Comparison of ENCODE assay signal across 20 mouse cellular contexts in the genomic region with DNA sequence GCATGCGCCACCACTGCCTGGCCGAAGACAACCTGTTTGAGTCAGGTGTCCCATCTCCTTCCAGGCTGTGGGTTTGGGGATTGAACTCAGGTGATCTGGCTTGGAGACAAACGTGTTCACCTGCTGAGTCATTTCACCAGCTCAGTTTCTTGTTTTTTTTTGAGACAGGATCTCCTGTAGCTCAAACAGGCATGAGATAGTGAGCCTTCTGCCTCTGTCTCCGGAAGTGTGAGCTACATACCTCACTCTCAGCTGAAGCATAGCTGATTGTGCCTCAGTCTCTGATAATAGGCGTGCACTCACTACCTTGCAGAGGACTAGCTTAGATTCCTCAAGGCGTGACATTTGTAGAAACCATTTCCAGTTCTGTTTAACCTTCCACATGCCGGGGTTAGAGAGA. TPM values are rescaled to one million over a fixed set of nuclear protein-coding genes. Genes with fewer than 3 reads are reported as not detected.
DNase-seq lines count a peak whose midpoint lies in the region; ATAC-seq and TF ChIP-seq lines count a peak whose summit lies in the region.
"Had no signal": no experiment of that assay in that cellular context is flagged by ENCODE, and none has a peak within 500 bp of the region (broad histone marks: within the 10 kb centered on the region; RNA-seq: fewer than 3 reads in every experiment).

No protein-coding gene starts in this region.

- TF ChIP-seq EP300 in liver, postnatal 0 days (IDR thresholded peaks at IDR 0.05; ENCODE audit: low read depth), result no peak
- TF ChIP-seq EP300 in MEL (IDR thresholded peaks at IDR 0.05; ENCODE audit: low read depth in 1 of 2, low read length in 2 of 2), result peak; percentile 89 to 93

- H3K79me2 ChIP-seq in MEL (ENCODE audit: control insufficient read depth, insufficient read depth, low read length, poor library complexity), result no peaks in the 10 kb centered on the region

- 86% methylated on average over 7 of the region's 7 CpGs for WGBS in forebrain, embryonic 12.5 days
- WGBS in forebrain, embryonic 13.5 days, result 91% methylated on average over 7 of the region's 7 CpGs
- WGBS in liver, embryonic 11.5 days, result 47% methylated on average over 7 of the region's 7 CpGs
- 59% methylated on average over 7 of the region's 7 CpGs for WGBS in liver, postnatal 0 days (ENCODE audit: insufficient replicate concordance)

- no peak for TF ChIP-seq CTCF in liver, postnatal 0 days (IDR thresholded peaks at IDR 0.05; ENCODE audit: low read depth)
- no peak for TF ChIP-seq CTCF in MEL (IDR thresholded peaks at IDR 0.05 in 2 of 3, conservative IDR thresholded peaks at IDR 0.05 in 1 of 3; ENCODE audit: control insufficient read depth in 1 of 3, insufficient read depth in 1 of 3, low read depth in 2 of 3, low read length in 3 of 3, poor library complexity in 1 of 3, severe bottlenecking in 1 of 3)

- H3K9me3 ChIP-seq in forebrain, embryonic 12.5 days, result no peaks in the 10 kb centered on the region
- H3K9me3 ChIP-seq in forebrain, embryonic 13.5 days (replicated peaks), result no peaks in the 10 kb centered on the region
- H3K9me3 ChIP-seq in liver, embryonic 11.5 days (ENCODE audit: control insufficient read depth, low read length), result no peaks in the 10 kb centered on the region
- no peaks in the 10 kb centered on the region for H3K9me3 ChIP-seq in liver, postnatal 0 days (ENCODE audit: low read length)
- no peaks in the 10 kb centered on the region for H3K9me3 ChIP-seq in MEL (replicated peaks; ENCODE audit: insufficient read depth, low read length)
- H3K9me3 ChIP-seq: embryonic facial prominence, embryonic 15.5 days; kidney, embryonic 15.5 days; neural tube, embryonic 15.5 days had no signal

- ATAC-seq in forebrain, embryonic 12.5 days (ENCODE audit: low FRiP score), result no peak
- no peak for ATAC-seq in forebrain, embryonic 13.5 days
- peak; percentile 64; the same call in 1 of the 2 replicates for ATAC-seq in liver, embryonic 11.5 days (replicated peaks; ENCODE audit: low FRiP score)
- no peak for ATAC-seq in liver, postnatal 0 days
- 0 out of 2 replicates have a peak, but pooled peaks have one; percentile 27 for ATAC-seq in megakaryocyte progenitor cell, adult 5-6 weeks (replicated peaks; ENCODE audit: poor library complexity)
- no peak for ATAC-seq in monocyte, adult 5-6 weeks (replicated peaks; ENCODE audit: insufficient number of reproducible peaks, low FRiP score, low TSS enrichment, poor library complexity, severe bottlenecking)
- ATAC-seq: intestine, embryonic 16.5 days had no signal

- no peak for DNase-seq in liver, embryonic 11.5 days (ENCODE audit: low spot score)
- no peak for DNase-seq in liver, postnatal 0 days
- DNase-seq in MEL (ENCODE audit: low read depth, low spot score), result peak; percentile 91
- DNase-seq in natural killer cell, adult 2 months (ENCODE audit: low spot score in 2 of 2), result no peak
- DNase-seq: adrenal gland, postnatal 36 days; cerebellum, adult 18-20 months; cerebellum, postnatal 36 days; gastrocnemius, postnatal 10 days; heart, adult 11 months; thymus, postnatal 4 days had no signal

- H3K36me3 ChIP-seq in forebrain, embryonic 12.5 days (replicated peaks), result peaks cover 23% of the 10 kb centered on the region; the same call in 1 of the 2 replicates
- H3K36me3 ChIP-seq in forebrain, embryonic 13.5 days (ENCODE audit: poor library complexity, severe bottlenecking), result peaks cover 19% of the 10 kb centered on the region
- H3K36me3 ChIP-seq in liver, embryonic 11.5 days (ENCODE audit: control insufficient read depth, insufficient read depth, low read length), result peaks cover 15% of the 10 kb centered on the region; the same call in 1 of the 2 replicates
- H3K36me3 ChIP-seq in liver, postnatal 0 days (replicated peaks; ENCODE audit: insufficient read depth, low read length), result peaks cover 16% of the 10 kb centered on the region; the same call in 1 of the 2 replicates
- peaks cover 1 to 35% of the 10 kb centered on the region in 2 experiments; a peak in 3 of 4 replicates for H3K36me3 ChIP-seq in MEL (ENCODE audit: control insufficient read depth in 1 of 2, insufficient read depth in 2 of 2, low read length in 2 of 2)
- H3K36me3 ChIP-seq: neural tube, embryonic 15.5 days had no signal

- TF ChIP-seq RAD21 in MEL (IDR thresholded peaks at IDR 0.05; ENCODE audit: low read depth, low read length), result no peak

- H3K27me3 ChIP-seq in forebrain, embryonic 12.5 days, result no peaks in the 10 kb centered on the region
- no peaks in the 10 kb centered on the region for H3K27me3 ChIP-seq in forebrain, embryonic 13.5 days
- H3K27me3 ChIP-seq in liver, embryonic 11.5 days (replicated peaks; ENCODE audit: control insufficient read depth, insufficient read depth, low read length), result no peaks in the 10 kb centered on the region
- no peaks in the 10 kb centered on the region for H3K27me3 ChIP-seq in liver, postnatal 0 days (ENCODE audit: insufficient read depth, low read length)
- no peaks in the 10 kb centered on the region for H3K27me3 ChIP-seq in MEL (ENCODE audit: control insufficient read depth in 1 of 2, insufficient read depth in 2 of 2, low read length in 2 of 2)
- H3K27me3 ChIP-seq: embryonic facial prominence, embryonic 15.5 days; kidney, embryonic 15.5 days; neural tube, embryonic 15.5 days had no signal

- H3K27ac ChIP-seq in forebrain, embryonic 12.5 days, result peak overlapping the region; percentile 74; the same call in 1 of the 2 replicates
- no peak overlapping the region for H3K27ac ChIP-seq in forebrain, embryonic 13.5 days
- peak overlapping the region; percentile 51; the same call in 1 of the 2 replicates for H3K27ac ChIP-seq in liver, embryonic 11.5 days (ENCODE audit: low read depth, low read length)
- H3K27ac ChIP-seq in liver, postnatal 0 days (ENCODE audit: low read depth), result no peak overlapping the region
- peak overlapping the region; percentile 86 for H3K27ac ChIP-seq in MEL (ENCODE audit: control insufficient read depth, low read depth, low read length)
- H3K27ac ChIP-seq: embryonic facial prominence, embryonic 15.5 days; kidney, embryonic 15.5 days; neural tube, embryonic 15.5 days had no signal

- peaks cover 33% of the 10 kb centered on the region for H3K4me1 ChIP-seq in forebrain, embryonic 12.5 days
- H3K4me1 ChIP-seq in forebrain, embryonic 13.5 days, result peaks cover 17% of the 10 kb centered on the region
- peaks cover 33% of the 10 kb centered on the region for H3K4me1 ChIP-seq in liver, embryonic 11.5 days (replicated peaks; ENCODE audit: control insufficient read depth, insufficient read depth, low read length)
- peaks cover 26% of the 10 kb centered on the region for H3K4me1 ChIP-seq in liver, postnatal 0 days (ENCODE audit: insufficient read depth)
- peaks cover 10 to 29% of the 10 kb centered on the region in 2 experiments for H3K4me1 ChIP-seq in MEL (ENCODE audit: control insufficient read depth in 1 of 2, insufficient read depth in 2 of 2, low read length in 2 of 2)
- H3K4me1 ChIP-seq: embryonic facial prominence, embryonic 15.5 days; neural tube, embryonic 15.5 days had no signal

- no peak overlapping the region for H3K9ac ChIP-seq in forebrain, embryonic 12.5 days
- H3K9ac ChIP-seq in forebrain, embryonic 13.5 days, result no peak overlapping the region
- H3K9ac ChIP-seq in liver, embryonic 11.5 days (ENCODE audit: low read depth, low read length), result no peak overlapping the region
- no peak overlapping the region for H3K9ac ChIP-seq in liver, postnatal 0 days (replicated peaks)
- no peak overlapping the region for H3K9ac ChIP-seq in MEL (ENCODE audit: control insufficient read depth, low read depth, low read length, poor library complexity, severe bottlenecking)
- H3K9ac ChIP-seq: embryonic facial prominence, embryonic 15.5 days; kidney, embryonic 15.5 days; neural tube, embryonic 15.5 days had no signal

- no peak overlapping the region for H3K4me3 ChIP-seq in forebrain, embryonic 12.5 days (replicated peaks)
- no peak overlapping the region for H3K4me3 ChIP-seq in forebrain, embryonic 13.5 days
- H3K4me3 ChIP-seq in liver, embryonic 11.5 days (ENCODE audit: low read depth, low read length), result no peak overlapping the region
- no peak overlapping the region for H3K4me3 ChIP-seq in liver, postnatal 0 days (ENCODE audit: low read depth, low read length)
- H3K4me3 ChIP-seq in MEL (ENCODE audit: control insufficient read depth in 1 of 2, insufficient read depth in 1 of 2, low read depth in 2 of 2, low read length in 2 of 2), result no peak overlapping the region
- H3K4me3 ChIP-seq: embryonic facial prominence, embryonic 15.5 days; kidney, embryonic 15.5 days; myocyte; neural tube, embryonic 15.5 days had no signal

- TF ChIP-seq POLR2A in MEL (IDR thresholded peaks at IDR 0.05; ENCODE audit: control insufficient read depth in 1 of 2, insufficient read depth in 1 of 2, low read depth in 1 of 2, low read length in 2 of 2, poor library complexity in 1 of 2), result no peak

- no peak overlapping the region for H3K4me2 ChIP-seq in forebrain, embryonic 12.5 days
- no peak overlapping the region for H3K4me2 ChIP-seq in forebrain, embryonic 13.5 days
- H3K4me2 ChIP-seq in liver, embryonic 11.5 days, result peak overlapping the region; percentile 3
- H3K4me2 ChIP-seq in liver, postnatal 0 days (ENCODE audit: low read depth, low read length), result no peak overlapping the region
- H3K4me2 ChIP-seq: embryonic facial prominence, embryonic 15.5 days; kidney, embryonic 15.5 days; neural tube, embryonic 15.5 days had no signal

RNA-seq across cellular contexts. Expression of a gene that starts 18.8 kb away (rescaled TPM):
- polyA plus RNA-seq in forebrain, embryonic 12.5 days (2016; fragmentation: Nextera tagmentation; extraction: Ambion mirVana), result 62.9 and 65.4 TPM in 2 replicates
- polyA plus RNA-seq in forebrain, embryonic 13.5 days (2015; fragmentation: Nextera tagmentation; extraction: Ambion mirVana), result 61.3 and 67.0 TPM in 2 replicates
- 16.8 and 19.5 TPM in 2 replicates for polyA plus RNA-seq in liver, embryonic 11.5 days (2014; fragmentation: Nextera tagmentation; extraction: Ambion mirVana)
- 8.3 and 8.4 TPM in 2 replicates for polyA plus RNA-seq in liver, postnatal 0 days (2015; fragmentation: Nextera tagmentation; extraction: Ambion mirVana)
- 43.9 and 49.5 TPM in 2 replicates for total RNA-seq in MEL (2012; rRNA removed)
- polyA plus RNA-seq in MEL (2012; ENCODE audit: insufficient read depth in 1 of 2, insufficient read length in 2 of 2, low read depth in 1 of 2, low replicate concordance in 2 of 2, missing spikeins in 1 of 2), result 100 to 1,000 TPM in 1 of 2 experiments, not detected in 1; 125 TPM
- 83.6 and 92.8 TPM in 2 replicates for total RNA-seq in megakaryocyte progenitor cell, adult 5-6 weeks (2015)
- total RNA-seq in megakaryocyte progenitor cell, adult 5-6 weeks (2017), result 47.9 and 50.0 TPM in 2 replicates
- total RNA-seq in monocyte, adult 5-6 weeks (2017), result 13.9 to 14.1 TPM (median 13.9 TPM) in 3 replicates

RNA-seq across cellular contexts. Expression of a gene that starts 20.0 kb away (rescaled TPM):
- 101 and 105 TPM in 2 replicates for polyA plus RNA-seq in forebrain, embryonic 12.5 days (2016; fragmentation: Nextera tagmentation; extraction: Ambion mirVana)
- polyA plus RNA-seq in forebrain, embryonic 13.5 days (2015; fragmentation: Nextera tagmentation; extraction: Ambion mirVana), result 155 and 197 TPM in 2 replicates
- polyA plus RNA-seq in liver, embryonic 11.5 days (2014; fragmentation: Nextera tagmentation; extraction: Ambion mirVana), result 3.7 and 5.4 TPM in 2 replicates
- 1.9 and 2.0 TPM in 2 replicates for polyA plus RNA-seq in liver, postnatal 0 days (2015; fragmentation: Nextera tagmentation; extraction: Ambion mirVana)
- 4.2 and 6.4 TPM in 2 replicates for total RNA-seq in MEL (2012; rRNA removed)
- polyA plus RNA-seq in MEL (2012; ENCODE audit: insufficient read depth in 1 of 2, insufficient read length in 2 of 2, low read depth in 1 of 2, low replicate concordance in 2 of 2, missing spikeins in 1 of 2), result 10 to 100 TPM in 1 of 2 experiments, not detected in 1; 18.6 TPM
- total RNA-seq in megakaryocyte progenitor cell, adult 5-6 weeks (2015), result 2.0 and 3.9 TPM in 2 replicates
- 1.00 and 3.9 TPM in 2 replicates for total RNA-seq in megakaryocyte progenitor cell, adult 5-6 weeks (2017)
- total RNA-seq in monocyte, adult 5-6 weeks (2017), result not detected in 3 replicates

RNA-seq across cellular contexts. Expression of a gene that starts 36.6 kb away (rescaled TPM):
- polyA plus RNA-seq in forebrain, embryonic 12.5 days (2016; fragmentation: Nextera tagmentation; extraction: Ambion mirVana), result 2.2 TPM in 2 replicates
- 2.3 and 2.5 TPM in 2 replicates for polyA plus RNA-seq in forebrain, embryonic 13.5 days (2015; fragmentation: Nextera tagmentation; extraction: Ambion mirVana)
- polyA plus RNA-seq in liver, embryonic 11.5 days (2014; fragmentation: Nextera tagmentation; extraction: Ambion mirVana), result 31.2 and 34.6 TPM in 2 replicates
- 27.2 and 28.2 TPM in 2 replicates for polyA plus RNA-seq in liver, postnatal 0 days (2015; fragmentation: Nextera tagmentation; extraction: Ambion mirVana)
- 37.5 and 64.4 TPM in 2 replicates for total RNA-seq in MEL (2012; rRNA removed)
- polyA plus RNA-seq in MEL (2012; ENCODE audit: insufficient read depth in 1 of 2, insufficient read length in 2 of 2, low read depth in 1 of 2, low replicate concordance in 2 of 2, missing spikeins in 1 of 2), result 100 to 1,000 TPM in 1 of 2 experiments, 10 to 100 TPM in 1; 35.5 to 146 TPM
- total RNA-seq in megakaryocyte progenitor cell, adult 5-6 weeks (2015), result 27.2 and 31.7 TPM in 2 replicates
- total RNA-seq in megakaryocyte progenitor cell, adult 5-6 weeks (2017), result 31.1 and 32.6 TPM in 2 replicates
- total RNA-seq in monocyte, adult 5-6 weeks (2017), result 65.6 to 68.1 TPM (median 67.1 TPM) in 3 replicates

RNA-seq across cellular contexts. Expression of a gene that starts 42.7 kb away (rescaled TPM):
- polyA plus RNA-seq in forebrain, embryonic 12.5 days (2016; fragmentation: Nextera tagmentation; extraction: Ambion mirVana), result 354 and 378 TPM in 2 replicates
- polyA plus RNA-seq in forebrain, embryonic 13.5 days (2015; fragmentation: Nextera tagmentation; extraction: Ambion mirVana), result 338 and 387 TPM in 2 replicates
- 553 and 579 TPM in 2 replicates for polyA plus RNA-seq in liver, embryonic 11.5 days (2014; fragmentation: Nextera tagmentation; extraction: Ambion mirVana)
- polyA plus RNA-seq in liver, postnatal 0 days (2015; fragmentation: Nextera tagmentation; extraction: Ambion mirVana), result 205 and 213 TPM in 2 replicates
- 2,405 and 2,621 TPM in 2 replicates for total RNA-seq in MEL (2012; rRNA removed)
- 100 to 1,000 TPM in 1 of 2 experiments, not detected in 1; 595 TPM for polyA plus RNA-seq in MEL (2012; ENCODE audit: insufficient read depth in 1 of 2, insufficient read length in 2 of 2, low read depth in 1 of 2, low replicate concordance in 2 of 2, missing spikeins in 1 of 2)
- total RNA-seq in megakaryocyte progenitor cell, adult 5-6 weeks (2015), result 500 and 587 TPM in 2 replicates
- 3,389 and 3,728 TPM in 2 replicates for total RNA-seq in megakaryocyte progenitor cell, adult 5-6 weeks (2017)
- total RNA-seq in monocyte, adult 5-6 weeks (2017), result 465 to 1,168 TPM (median 1,010 TPM) in 3 replicates

RNA-seq across cellular contexts. Expression of a gene that starts 59.7 kb away (rescaled TPM):
- 2.1 and 2.5 TPM in 2 replicates for polyA plus RNA-seq in forebrain, embryonic 12.5 days (2016; fragmentation: Nextera tagmentation; extraction: Ambion mirVana)
- 1.2 TPM in 2 replicates for polyA plus RNA-seq in forebrain, embryonic 13.5 days (2015; fragmentation: Nextera tagmentation; extraction: Ambion mirVana)
- polyA plus RNA-seq in liver, embryonic 11.5 days (2014; fragmentation: Nextera tagmentation; extraction: Ambion mirVana), result 3.2 and 5.0 TPM in 2 replicates
- polyA plus RNA-seq in liver, postnatal 0 days (2015; fragmentation: Nextera tagmentation; extraction: Ambion mirVana), result 0.65 and 1.0 TPM in 2 replicates
- total RNA-seq in MEL (2012; rRNA removed), result 1.4 and 1.6 TPM in 2 replicates
- 1 to 10 TPM in 1 of 2 experiments, not detected in 1; 2.3 TPM for polyA plus RNA-seq in MEL (2012; ENCODE audit: insufficient read depth in 1 of 2, insufficient read length in 2 of 2, low read depth in 1 of 2, low replicate concordance in 2 of 2, missing spikeins in 1 of 2)
- 0.17 and 0.42 TPM in 2 replicates for total RNA-seq in megakaryocyte progenitor cell, adult 5-6 weeks (2015)
- 0.71 and 4.1 TPM in 2 replicates for total RNA-seq in megakaryocyte progenitor cell, adult 5-6 weeks (2017)
- 2.7 TPM in 1 of 3 replicates, not detected in the others for total RNA-seq in monocyte, adult 5-6 weeks (2017)
- total RNA-seq: hematopoietic stem cell, adult 5-6 weeks had no signal

Comparison
In these comparisons a context has a peak if more than half of its experiments do, and no peak if none do; other contexts are left out.
1. ATAC-seq: peak in liver, embryonic 11.5 days (single experiment) and megakaryocyte progenitor cell, adult 5-6 weeks (single experiment); none in forebrain, embryonic 12.5 days (single experiment), forebrain, embryonic 13.5 days (single experiment), liver, postnatal 0 days (single experiment) and monocyte, adult 5-6 weeks (single experiment).
2. H3K27ac ChIP-seq: peak in forebrain, embryonic 12.5 days (single experiment), liver, embryonic 11.5 days (single experiment) and MEL (single experiment); none in forebrain, embryonic 13.5 days (single experiment) and liver, postnatal 0 days (single experiment).